Mouse (Mus musculus): Measurements from ENCODE around the gene Tes. TPM values are rescaled to one million over a fixed set of nuclear protein-coding genes. Genes with fewer than 3 reads are reported as not detected.

The Tes gene
- polyA plus RNA-seq, 1 experiment from 2014 or later = 114 TPM

GRCm38 (mm10) chr6:17151071-17151715, 86.2 kb downstream of the Tes start:
- no peak for TF ChIP-seq EP300 (optimal IDR thresholded peaks at IDR 0.05)
- no peak for TF ChIP-seq CTCF (IDR thresholded peaks at IDR 0.05; ENCODE audit: low read depth)
- no peak overlapping the region for H3K9ac ChIP-seq (ENCODE audit: low read length)
- H3K27ac ChIP-seq (replicated peaks) = no peak overlapping the region
- no peaks in the 10 kb centered on the region for H3K9me3 ChIP-seq (ENCODE audit: control insufficient read depth, low read length)
- no peak overlapping the region for H3K4me3 ChIP-seq (ENCODE audit: low read depth, low read length)
- no peaks in the 10 kb centered on the region for H3K36me3 ChIP-seq (ENCODE audit: control insufficient read depth, insufficient read depth, low read length)
- ATAC-seq (ENCODE audit: low FRiP score, low TSS enrichment) = peak; percentile 57; the same call in 1 of the 2 replicates
- H3K4me2 ChIP-seq (replicated peaks; ENCODE audit: low read depth) = no peak overlapping the region
- no peaks in the 10 kb centered on the region for H3K27me3 ChIP-seq (ENCODE audit: control insufficient read depth, insufficient read depth, low read length)
- WGBS = 45% methylated on average over 4 of the region's 4 CpGs
- no peak for DNase-seq (ENCODE audit: low spot score)
- H3K4me1 ChIP-seq (replicated peaks; ENCODE audit: control insufficient read depth, insufficient read depth) = no peaks in the 10 kb centered on the region

- H3K36me3 ChIP-seq (ENCODE audit: control insufficient read depth, insufficient read depth, low read length) = no peaks in the 10 kb centered on the region
- no peak overlapping the region for H3K27ac ChIP-seq (replicated peaks)
- H3K9me3 ChIP-seq (ENCODE audit: control insufficient read depth, low read length) = no peaks in the 10 kb centered on the region
- no peak overlapping the region for H3K9ac ChIP-seq (ENCODE audit: low read length)
- WGBS = 46% methylated on average over 3 of the region's 3 CpGs
- no peak overlapping the region for H3K4me3 ChIP-seq (ENCODE audit: low read depth, low read length)
- no peak for ATAC-seq (ENCODE audit: low FRiP score, low TSS enrichment)
- no peak for DNase-seq (ENCODE audit: low spot score)
- H3K4me2 ChIP-seq (replicated peaks; ENCODE audit: low read depth) = no peak overlapping the region
- H3K4me1 ChIP-seq (replicated peaks; ENCODE audit: control insufficient read depth, insufficient read depth) = no peaks in the 10 kb centered on the region
- no peaks in the 10 kb centered on the region for H3K27me3 ChIP-seq (ENCODE audit: control insufficient read depth, insufficient read depth, low read length)
- TF ChIP-seq CTCF (IDR thresholded peaks at IDR 0.05; ENCODE audit: low read depth) = no peak
- no peak for TF ChIP-seq EP300 (optimal IDR thresholded peaks at IDR 0.05)
Measured at GRCm38 (mm10) chr6:17152551-17152950, 87.6 kb downstream of the Tes start.

Other genes with a start within 250 kb of the Tes start
- 0.58 and 0.61 TPM in 2 replicates for gene Tfec, start 166.7 kb upstream of the Tes start, polyA plus RNA-seq (2015; fragmentation: Nextera tagmentation; extraction: Ambion mirVana)
- gene Cav2, start 216.0 kb downstream of the Tes start, polyA plus RNA-seq (2015; fragmentation: Nextera tagmentation; extraction: Ambion mirVana) = 62.7 and 63.5 TPM in 2 replicates
- gene Cav1, start 241.2 kb downstream of the Tes start, polyA plus RNA-seq (2015; fragmentation: Nextera tagmentation; extraction: Ambion mirVana) = 324 and 346 TPM in 2 replicates

All from stomach, postnatal 0 days (tissue).